Mouse (Mus musculus) cerebellum, postnatal 36 days (tissue): Measurements from ENCODE around the gene Lyrm9.
A peak's percentile ranks its signal among the peaks of the same experiment; 100 is the strongest.

Experiments
- DNase-seq, 2 experiments: peaks; one replicate each; pipeline ENCODE4 v3.0.0; 2021 to 2022; ENCODE audit warnings: mixed read lengths in 2 of 2

Gene Lyrm9

GRCm38 (mm10) chr11:78815986-78816792 lies 10.2 kb upstream of the Lyrm9 start:
- no peak for DNase-seq

GRCm38 (mm10) chr11:78817311-78818022 lies 8.9 kb upstream of the Lyrm9 start:
- DNase-seq, result no peak

- DNase-seq, result no peak
Measured at GRCm38 (mm10) chr11:78820337-78821000, 5.9 kb upstream of the Lyrm9 start.

GRCm38 (mm10) chr11:78822792-78823498 lies 3.4 kb upstream of the Lyrm9 start:
- DNase-seq, result peak; percentile 34 to 39

DNA sequence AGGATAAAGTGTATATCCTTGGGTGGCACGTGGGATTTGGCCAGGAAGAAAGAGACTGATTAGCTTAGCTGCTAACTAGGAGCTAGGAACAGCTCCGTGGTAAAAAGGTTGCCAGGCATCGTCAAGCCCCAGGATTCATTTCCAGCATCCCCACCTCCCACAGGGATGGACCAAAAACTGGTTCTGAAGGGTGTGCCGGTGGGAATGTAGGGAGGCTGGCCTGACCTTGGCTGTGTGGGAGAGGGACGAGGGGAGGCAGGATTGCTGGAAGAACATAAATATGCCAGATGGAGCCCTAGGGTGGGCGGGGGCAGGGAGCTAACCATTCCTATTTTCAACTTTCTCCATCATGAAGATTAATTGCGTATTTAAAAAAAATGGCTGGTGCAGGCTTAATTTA lies 1.2 kb downstream of the Lyrm9 start:
- DNase-seq, result no peak

- no peak for DNase-seq
Measured at GRCm38 (mm10) chr11:78828386-78828785, 2.0 kb downstream of the Lyrm9 start.

- no peak for DNase-seq
Measured at GRCm38 (mm10) chr11:78829373-78829772, 3.0 kb downstream of the Lyrm9 start.

GRCm38 (mm10) chr11:78830180-78830579 lies 3.8 kb downstream of the Lyrm9 start:
- no peak for DNase-seq

DNA sequence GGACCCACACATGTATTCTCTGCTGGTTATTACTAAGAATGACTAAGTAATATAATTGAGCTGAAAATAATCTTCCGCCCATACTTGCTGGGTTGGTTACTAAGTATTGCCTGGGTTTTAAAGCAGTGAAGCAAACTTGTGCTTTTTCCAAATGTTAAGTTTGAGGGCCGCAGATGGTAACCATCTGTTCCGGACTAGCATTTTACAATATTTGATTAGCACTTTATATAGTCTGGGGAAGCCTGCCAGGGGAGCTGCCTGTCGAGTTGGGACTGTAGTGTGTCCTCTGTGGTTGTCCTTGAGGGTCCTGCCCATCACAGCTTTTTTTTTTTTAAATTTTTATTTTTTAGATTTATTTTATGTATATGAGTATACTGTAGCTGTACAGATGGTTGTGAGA lies 5.3 kb downstream of the Lyrm9 start:
- DNase-seq, result no peak

- DNase-seq, result no peak
Measured at GRCm38 (mm10) chr11:78832117-78832726, 5.8 kb downstream of the Lyrm9 start.

DNA sequence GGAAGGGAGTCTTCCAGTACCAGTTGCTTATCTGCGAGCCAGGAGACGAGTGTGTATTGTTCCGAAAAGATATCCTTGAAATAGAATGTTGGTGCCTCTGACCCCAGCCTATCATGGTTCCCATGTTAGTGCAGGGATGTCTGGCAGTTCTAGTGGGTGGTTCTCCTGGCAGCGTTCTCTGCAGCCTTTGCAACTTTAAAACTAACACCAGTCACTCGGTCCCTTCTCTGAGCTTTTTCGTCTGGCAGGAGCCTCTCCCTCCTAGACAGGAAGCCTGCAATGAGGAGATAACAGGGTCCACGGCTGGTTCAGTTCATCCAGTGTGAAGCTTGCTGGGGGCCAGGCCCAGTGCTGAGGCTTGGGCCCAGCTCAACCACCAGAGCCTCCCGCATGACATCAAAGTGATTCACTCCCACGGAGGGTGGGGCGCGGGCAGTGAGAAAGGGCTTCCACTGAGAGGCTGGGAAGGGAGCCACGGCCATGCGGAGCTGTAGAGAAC lies 6.5 kb downstream of the Lyrm9 start:
- DNase-seq, result peak; percentile 39 to 50

- DNase-seq, result no peak
Measured at GRCm38 (mm10) chr11:78836486-78836885, 10.1 kb downstream of the Lyrm9 start.

DNA sequence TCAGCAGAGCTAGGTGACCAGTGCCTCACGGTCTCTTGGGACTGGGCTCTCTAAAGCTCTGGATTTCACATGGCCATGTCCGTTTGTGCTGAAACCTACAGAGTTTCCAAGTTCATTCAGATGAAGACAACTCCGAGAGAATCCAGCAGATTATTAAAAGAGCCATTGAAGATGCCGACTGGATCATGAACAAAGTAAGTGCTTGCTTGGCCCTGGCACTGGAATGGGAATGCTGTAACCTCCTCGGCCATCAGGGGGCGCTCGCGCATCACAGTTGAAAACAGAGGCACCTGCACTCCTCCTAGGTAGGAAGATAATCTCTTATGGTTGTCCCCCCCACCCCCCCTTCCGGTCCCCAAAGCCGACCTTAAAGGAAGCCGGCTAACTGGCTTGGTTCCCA lies 11.6 kb downstream of the Lyrm9 start:
- peak; percentile 75 to 80 for DNase-seq

DNA sequence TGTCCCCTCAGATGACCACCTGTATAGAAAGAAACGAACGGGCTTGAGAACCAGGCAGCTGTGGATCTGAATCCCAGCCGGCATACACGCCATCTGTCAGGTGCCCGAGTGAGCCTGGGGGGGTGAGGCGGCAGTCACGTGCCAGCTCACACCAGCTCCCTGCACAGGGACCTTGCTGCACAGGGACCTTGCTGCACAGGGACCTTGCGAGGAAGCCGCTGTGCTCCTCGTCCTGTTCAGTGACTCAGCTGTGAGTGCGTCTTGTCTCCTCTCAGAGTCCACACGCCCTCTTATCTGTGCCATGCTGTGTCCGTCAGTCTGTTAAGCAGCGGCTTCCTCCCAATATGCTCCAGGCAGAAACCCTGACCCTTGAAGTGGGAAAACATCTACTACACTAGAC lies 13.1 kb downstream of the Lyrm9 start:
- DNase-seq, result no peak

GRCm38 (mm10) chr11:78840141-78840540 lies 13.8 kb downstream of the Lyrm9 start:
- no peak for DNase-seq

DNA sequence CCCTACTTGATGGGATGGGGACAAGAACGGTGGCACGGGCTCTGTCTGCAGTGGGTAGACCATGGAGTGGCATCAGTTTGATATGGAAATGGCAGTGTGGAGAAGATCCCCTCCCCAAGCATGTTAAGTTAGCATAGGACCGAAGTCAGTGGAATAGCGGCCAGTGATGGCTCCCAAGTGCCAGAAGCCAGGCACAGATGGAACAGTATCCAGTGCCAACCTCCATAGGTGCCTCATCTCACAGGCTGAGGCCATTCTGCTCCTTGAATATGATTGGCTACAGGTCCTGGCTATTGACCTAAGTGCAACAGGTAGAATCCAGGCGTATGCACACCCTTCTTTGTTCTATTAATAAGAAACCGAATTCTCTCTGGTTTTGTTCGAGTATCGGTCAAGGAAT lies 15.6 kb downstream of the Lyrm9 start:
- no peak for DNase-seq

DNA sequence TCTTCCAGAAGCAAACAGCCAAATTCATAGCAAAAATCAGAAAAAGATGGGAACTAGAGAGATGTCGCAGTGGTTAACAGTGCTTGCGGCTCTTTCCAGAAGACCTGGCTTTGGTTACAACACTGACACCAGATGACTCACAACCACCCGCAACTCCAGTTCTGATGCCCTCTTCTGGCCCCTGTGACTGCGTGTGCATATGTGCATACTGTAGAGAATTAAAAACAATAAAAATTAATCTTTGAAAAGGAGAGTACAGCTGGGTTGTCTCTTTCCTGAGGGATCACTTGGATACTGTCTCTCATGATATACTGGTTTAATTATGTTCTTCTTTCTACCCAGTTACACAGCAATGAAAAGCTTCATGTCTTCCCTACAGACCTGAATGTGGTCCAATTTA lies 20.2 kb downstream of the Lyrm9 start:
- DNase-seq, result no peak

DNA sequence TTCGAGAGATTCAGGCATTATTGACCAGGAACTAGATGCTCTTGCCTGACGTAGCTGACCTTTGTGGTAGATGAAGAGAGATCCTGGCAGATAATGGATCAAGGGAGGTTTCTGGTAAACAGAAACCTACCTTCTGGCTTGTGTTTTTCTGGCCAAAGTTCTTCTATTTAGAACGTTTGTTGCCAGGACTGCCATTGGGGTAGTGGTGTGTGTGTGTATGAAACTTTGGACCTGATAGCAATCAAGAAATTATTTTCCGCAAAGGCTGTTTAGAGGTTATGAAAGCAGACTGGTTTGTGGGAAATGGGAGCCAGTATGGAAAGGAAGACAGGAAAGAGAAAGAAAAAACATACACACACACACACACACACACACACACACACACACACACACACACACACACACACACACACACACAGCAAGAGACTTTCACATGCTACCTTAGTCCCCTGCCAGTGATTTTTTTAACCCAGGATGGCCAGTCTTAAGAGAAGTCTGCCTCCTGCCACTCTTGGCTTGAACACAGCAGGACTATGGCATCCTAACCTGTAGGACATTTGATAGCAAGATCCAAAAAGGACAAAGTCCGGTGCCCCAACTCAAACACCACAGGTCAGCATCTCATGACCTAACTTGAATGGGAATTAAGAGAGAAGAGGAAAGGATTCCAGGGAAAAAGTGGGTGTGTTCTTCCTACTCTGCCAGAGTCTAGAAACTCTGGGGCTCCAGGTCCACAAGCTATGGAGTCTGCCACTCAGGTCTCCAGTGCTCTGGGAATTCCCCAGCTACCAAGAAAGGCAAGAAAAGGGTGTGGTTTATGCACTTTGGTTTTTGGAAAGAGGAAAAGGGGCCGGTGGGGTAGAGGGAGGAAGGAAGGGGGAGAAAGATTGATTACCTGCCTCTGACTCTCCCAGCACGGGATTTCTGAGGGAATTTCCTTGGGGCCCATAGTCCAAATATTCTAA lies 21.8 kb downstream of the Lyrm9 start:
- no peak for DNase-seq

DNA sequence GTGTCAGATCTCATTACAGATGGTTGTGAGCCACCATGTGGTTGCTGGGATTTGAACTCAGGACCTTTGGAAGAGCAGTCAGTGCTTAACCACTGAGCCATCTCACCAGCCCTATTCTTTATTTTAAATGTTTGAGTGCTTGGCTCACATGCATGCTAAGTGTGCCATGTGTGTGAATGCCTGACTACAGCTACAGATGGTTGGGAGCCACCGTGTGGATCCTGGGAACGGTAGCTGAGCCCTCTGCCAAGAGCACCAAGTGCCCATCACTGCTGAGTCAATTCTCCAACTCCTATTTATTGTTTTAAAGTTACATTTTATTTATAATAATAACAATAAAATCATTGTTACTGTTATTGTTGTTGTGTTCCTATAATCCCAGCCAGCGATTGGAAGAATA lies 23.5 kb downstream of the Lyrm9 start:
- no peak for DNase-seq

GRCm38 (mm10) chr11:78851216-78851870 lies 25.0 kb downstream of the Lyrm9 start:
- no peak for DNase-seq

GRCm38 (mm10) chr11:78851871-78852265 lies 25.5 kb downstream of the Lyrm9 start:
- DNase-seq, result no peak
